Mouse (Mus musculus) left cerebral cortex, adult 9 months (tissue): ENCODE results near the gene Rpn2.

Experiments used
- DNase-seq, 2 experiments: peaks; one replicate each; pipeline ENCODE4 v3.0.0; 2022; ENCODE audit warnings: low spot score in 2 of 2

The Rpn2 gene

DNA sequence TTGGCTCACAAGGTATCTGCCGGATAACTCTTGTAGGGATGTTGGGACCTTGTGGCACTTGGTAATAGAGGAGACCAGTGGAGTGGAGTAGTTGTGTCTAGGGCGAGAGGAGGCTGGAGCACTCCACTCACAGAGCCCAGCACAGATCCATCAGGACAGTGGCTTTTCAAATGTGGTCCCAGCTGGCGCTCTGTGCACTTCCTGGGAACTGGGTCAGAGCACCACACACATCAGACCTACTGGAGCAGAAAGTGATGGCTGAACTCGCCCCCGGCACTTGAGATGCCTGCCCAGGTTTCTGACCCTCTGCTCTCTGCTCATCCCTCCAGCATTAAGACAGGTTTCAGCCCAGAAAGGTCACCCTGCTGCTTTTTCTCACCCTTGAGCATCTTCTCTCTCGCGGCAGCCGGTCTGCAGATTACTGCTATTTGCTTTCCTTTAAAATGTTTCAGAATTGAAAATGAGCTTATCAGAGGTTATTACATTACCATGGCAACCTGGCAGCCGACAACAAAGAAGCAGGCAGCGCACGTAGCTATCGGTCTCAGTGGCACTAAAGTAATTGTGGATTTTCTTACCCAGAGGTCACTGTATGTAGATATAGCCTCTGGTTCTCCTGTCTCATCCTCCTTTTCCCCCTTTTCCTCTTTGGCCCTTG is 70.4 kb downstream of the Rpn2 start:
- no peak for DNase-seq

DNA sequence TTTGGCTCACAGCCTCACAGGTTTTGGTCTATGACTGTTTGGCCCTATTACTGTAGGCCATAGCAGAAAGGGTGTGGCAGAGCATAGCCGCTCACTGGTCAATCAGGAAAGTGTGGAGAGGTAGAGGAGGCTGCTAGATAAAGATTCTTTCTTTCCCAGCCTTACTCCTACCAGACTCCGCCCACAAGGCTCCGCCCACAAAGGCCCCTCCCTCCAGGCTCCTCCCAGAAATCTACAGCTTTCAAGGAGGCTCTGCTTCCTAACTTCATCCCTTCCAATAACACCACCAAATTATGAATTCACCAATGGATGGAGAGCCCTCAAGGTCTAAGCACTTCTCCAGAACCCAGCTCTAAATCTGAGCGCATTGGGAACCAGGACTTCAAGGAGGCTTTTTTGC is 74.4 kb downstream of the Rpn2 start:
- DNase-seq, result no peak

DNA sequence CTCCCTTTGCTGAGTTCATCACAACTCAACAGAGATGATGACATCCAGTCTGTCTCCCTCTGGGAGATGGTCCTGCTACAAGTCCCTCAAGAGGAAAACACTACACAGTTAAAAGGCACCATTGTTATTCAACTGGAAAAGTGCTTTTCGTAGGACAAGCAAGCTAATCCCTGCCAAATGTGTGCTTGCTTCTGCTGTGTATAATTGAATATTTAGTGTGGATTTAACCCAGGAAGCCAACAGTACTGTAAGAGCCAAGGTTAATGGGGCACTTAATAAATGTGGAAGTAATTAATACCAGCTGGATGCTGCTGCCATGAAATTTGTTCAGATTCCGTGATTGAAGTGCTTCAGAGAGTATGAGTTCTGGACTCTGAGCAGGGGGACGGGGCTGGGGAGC is 75.3 kb downstream of the Rpn2 start:
- DNase-seq, result no peak

DNA sequence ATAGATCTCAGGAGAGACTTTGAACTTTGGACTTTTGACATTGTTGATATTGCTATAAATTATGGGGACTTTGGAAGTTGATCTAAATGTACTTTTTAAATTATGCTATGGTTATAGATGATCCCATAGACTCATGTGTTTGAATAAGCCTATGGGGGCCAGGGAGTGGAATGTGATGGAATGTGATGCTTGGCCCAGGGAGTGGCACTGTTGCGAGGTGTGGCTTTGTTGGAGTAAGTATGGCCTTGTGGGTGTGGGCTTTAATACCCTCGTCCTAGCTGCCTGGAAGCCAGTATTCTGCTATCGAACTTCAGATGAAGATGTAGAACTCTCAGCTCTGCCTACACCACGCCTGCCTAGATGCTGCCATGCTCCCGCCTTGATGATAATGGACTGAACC is 81.2 kb downstream of the Rpn2 start:
- DNase-seq, result no peak

DNA sequence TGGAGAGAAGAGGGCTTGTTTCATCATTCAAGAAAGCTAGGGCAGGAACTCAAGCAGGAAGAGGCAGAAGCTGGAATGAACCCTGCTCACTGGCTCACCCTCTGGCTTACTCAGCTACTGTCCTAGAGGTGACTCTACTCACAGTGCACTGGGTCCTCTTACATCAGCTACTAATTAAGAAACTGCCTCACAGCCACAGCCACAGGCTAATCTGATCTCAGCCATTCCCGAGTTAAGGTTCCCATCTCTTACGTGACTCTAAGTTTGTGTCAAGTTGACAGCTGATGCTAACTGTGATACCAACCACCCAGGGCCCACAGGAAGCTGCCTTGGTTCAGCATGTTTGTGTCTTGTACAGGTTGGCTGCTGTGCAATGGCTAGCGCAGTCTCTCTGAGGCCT is 84.2 kb downstream of the Rpn2 start:
- no peak for DNase-seq

DNA sequence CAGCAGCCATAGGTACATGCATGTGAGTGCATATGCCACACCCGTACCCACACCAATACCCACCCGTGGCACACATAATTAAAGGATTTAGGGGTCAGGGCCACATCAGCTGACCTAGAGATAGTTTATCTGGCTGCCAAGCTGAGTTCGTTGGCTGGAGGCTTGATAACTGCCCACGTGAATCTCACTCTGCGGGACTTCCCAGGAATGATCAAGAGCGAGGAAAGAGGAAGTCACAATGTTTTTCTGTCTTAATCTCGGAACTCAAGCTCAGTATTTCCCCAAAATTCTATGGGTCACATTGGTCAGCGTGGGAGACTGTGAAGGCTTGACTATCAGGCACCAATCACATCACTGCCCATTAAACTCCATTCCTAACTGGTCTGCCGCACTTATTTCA is 87.9 kb downstream of the Rpn2 start:
- DNase-seq, result no peak

DNA sequence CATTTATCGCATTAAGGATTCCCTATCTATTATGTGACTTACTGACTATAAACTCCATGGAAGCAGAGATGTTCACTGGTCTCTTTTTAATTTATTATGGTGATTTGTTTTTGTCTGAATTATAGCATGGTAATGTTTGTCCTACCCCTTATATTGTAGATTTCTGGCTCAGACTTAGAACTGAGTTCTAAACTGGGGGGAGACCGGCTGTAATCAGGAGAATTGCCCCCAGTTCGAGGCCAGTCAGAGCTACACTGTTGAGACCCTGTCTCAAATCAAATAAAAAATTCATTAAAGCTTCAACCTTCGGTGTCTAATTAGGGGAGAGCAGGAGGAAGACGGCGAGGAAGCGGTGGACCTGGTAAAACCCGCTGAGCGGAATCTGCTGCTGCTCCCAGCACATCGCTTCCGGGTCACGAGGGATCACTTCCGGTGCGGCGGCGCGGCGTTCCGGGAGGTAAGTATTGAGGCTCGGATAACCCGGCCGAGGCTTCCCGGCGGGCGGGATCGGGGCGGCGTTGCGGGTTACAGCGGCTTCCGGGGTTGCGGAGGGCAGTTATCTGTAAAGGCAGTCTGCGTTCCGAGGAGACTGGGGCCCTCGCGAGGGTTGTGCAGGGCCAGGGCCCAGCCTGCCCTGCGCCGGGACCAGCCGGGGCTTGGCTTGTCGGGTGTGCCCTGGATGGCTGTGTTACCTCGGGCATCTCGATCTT is 88.5 kb downstream of the Rpn2 start, which contains the start of gene Manbal:
Manbal (plus strand) TSS at position 411 of the 710 bp plus-strand sequence.
- DNase-seq, result peak; percentile 75 to 95

DNA sequence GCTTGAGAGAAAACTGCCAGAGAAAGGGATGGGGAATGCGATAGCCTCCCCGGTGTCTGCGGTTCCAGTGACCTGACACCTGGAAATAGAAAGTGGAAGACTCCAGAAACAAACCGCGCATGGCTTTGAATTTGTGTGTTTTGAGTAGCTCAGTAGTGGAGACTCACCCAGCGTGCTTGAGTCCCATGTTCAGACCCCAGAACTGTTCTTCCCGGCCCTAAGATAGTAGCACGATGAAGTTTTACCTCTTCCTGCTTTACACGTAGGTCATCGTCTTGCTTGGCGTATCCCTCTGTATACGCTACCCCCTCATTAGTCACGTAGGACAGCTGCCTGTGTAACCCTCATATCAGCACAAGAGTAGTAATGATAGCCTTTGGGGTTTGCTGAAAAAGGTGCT is 89.2 kb downstream of the Rpn2 start:
- no peak for DNase-seq

DNA sequence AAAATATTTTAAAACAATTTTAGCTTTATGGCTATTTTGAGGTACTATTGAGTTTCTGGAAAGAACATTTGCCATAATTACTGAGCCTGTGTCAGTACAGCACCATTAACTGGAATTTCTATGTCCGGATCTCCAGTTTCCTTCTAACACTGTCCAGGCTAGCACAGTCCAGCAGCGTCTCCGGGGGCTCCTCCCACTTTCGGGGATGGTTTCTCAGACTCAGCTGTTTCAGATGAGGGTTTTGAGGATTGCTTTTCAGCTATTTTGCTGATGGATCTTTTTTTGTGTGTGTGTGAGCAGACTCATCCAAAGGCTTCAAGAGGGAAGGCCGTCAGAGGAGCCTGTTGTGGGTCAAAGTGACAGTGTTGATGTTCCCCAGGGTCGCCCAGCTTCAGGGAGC is 92.9 kb downstream of the Rpn2 start:
- DNase-seq, result no peak

DNA sequence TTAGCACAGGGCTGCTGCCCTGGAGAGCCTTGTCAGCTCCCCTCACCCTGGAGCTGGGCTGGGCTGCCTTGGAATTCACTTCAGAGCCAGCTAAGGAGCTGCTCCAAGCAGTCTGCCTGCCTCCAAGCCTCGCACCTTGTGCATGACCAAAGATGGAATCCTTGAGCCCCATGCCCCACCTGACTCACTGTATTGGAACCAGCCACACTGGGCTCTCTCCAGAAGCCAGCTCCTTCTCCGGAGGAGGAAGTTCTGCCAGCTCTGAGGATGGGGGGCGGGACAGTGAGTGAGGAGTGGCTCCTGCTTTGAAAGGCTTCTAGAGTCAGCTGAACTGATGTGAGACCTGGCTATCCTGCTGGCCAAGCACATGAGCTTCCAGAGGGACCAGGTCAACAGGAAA is 94.9 kb downstream of the Rpn2 start:
- no peak for DNase-seq

DNA sequence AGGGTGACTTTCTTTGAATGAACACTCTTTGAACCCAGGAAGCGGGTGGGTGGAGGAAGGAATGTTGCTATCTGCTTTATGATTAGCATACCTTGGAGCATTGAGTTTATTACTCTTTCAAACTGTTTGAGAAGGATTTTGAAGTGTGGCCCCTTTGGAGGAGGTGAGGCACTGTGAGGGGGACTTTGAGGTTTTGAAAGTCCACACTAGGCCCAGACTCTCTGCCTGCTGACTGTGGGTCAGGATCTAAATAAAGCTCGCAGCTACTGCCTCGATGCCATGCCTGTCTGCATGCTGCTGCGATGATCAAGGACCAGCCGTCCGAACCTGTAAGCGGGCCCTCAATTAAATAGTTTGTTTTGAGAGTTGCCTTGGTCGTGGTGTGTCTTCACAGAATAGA is 96.2 kb downstream of the Rpn2 start:
- no peak for DNase-seq
